Mouse (Mus musculus) testis, adult 2 months (tissue): ENCODE results near the gene Rad54l.

ENCODE experiments used
- CTCF ChIP-seq: fragments of 200-500 bp; IDR thresholded peaks from 2 replicates; pipeline ENCODE4 v1.5.1; 2012; ENCODE audit warnings: low read depth, mild to moderate bottlenecking, inconsistent platforms, low read length, moderate library complexity; ENCODE audit not compliant: control insufficient read depth, insufficient read depth, insufficient replicate concordance
- POLR2A ChIP-seq: fragments of 200-500 bp; IDR thresholded peaks from 2 replicates; pipeline ENCODE4 v1.6.1; 2012; ENCODE audit warnings: low read depth, mild to moderate bottlenecking, inconsistent platforms, low read length, moderate library complexity; ENCODE audit not compliant: control insufficient read depth

DNA sequence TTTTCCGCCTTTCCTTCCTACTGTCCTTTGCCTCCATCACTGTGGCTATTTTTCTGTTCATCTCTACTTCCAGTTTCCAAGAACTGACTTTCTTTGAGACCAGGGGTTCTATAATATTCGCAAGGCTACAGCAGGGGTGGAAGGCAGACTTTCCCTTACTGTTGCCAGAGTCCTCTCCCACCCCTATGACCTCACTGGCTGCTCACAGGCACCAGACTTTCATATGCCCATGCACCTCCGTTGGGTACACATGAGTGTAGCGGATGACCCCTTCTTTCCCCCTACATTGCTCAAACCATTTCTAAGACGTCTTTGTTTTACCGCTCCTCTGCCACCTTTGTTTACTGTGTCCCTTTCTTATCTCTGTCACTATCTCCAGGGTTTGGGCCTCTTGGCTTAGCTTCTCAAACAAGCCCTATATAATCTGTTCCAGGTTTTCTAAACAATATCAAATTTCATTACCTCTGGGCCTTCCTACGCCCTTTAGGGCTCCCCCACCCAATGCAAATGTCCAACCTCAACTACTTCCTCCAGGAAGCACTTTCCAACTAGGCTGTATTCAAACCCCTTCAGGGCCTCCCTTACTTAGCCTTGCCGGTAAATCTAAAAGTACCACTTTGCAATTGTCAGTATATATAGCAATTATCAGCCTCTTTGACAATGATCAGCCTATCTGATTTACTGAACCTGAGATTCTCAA is 42.4 kb upstream of the Rad54l start:
- TF ChIP-seq CTCF, result no peak
- TF ChIP-seq POLR2A, result no peak
